Mouse (Mus musculus) limb, embryonic 12.5 days (tissue): Measurements from ENCODE around the gene Ctnna2. TPM values are rescaled to one million over a fixed set of nuclear protein-coding genes. Genes with fewer than 3 reads are reported as not detected.

Experiments
- ATAC-seq: fragments of 200-750 bp; cut with Nextera tagmentation; 2 replicates; pipeline ENCODE4 v1.8.0; 2017; ENCODE audit warnings: low read depth, moderate TSS enrichment; ENCODE audit not compliant: insufficient number of reproducible peaks, insufficient read depth, low FRiP score, low TSS enrichment
- H3K27ac ChIP-seq: fragments of 300-500 bp; sonication (generic); 2 replicates; pipeline ENCODE4 v1.5.1; 2016; ENCODE audit warnings: mild to moderate bottlenecking, moderate library complexity
- H3K27me3 ChIP-seq: fragments of 300-500 bp; sonication (generic); 2 replicates; pipeline ENCODE4 v1.6.1; 2016; ENCODE audit warnings: mild to moderate bottlenecking, moderate library complexity
- H3K36me3 ChIP-seq: fragments of 300-500 bp; sonication (generic); 2 replicates; pipeline ENCODE4 v1.6.1; 2016; ENCODE audit warnings: mild to moderate bottlenecking, moderate library complexity
- H3K4me1 ChIP-seq: fragments of 300-500 bp; sonication (generic); replicated peaks from 2 replicates; pipeline ENCODE4 v1.6.1; 2016
- H3K4me2 ChIP-seq: fragments of 300-500 bp; sonication (generic); 2 replicates; pipeline ENCODE4 v1.6.1; 2016; ENCODE audit warnings: mild to moderate bottlenecking, moderate library complexity
- H3K4me3 ChIP-seq: fragments of 300-500 bp; sonication (generic); replicated peaks from 2 replicates; pipeline ENCODE4 v1.5.1; 2016; ENCODE audit warnings: mild to moderate bottlenecking
- H3K9ac ChIP-seq: fragments of 300-500 bp; sonication (generic); replicated peaks from 2 replicates; pipeline ENCODE4 v1.6.1; 2016; ENCODE audit warnings: mild to moderate bottlenecking, moderate library complexity
- H3K9me3 ChIP-seq: fragments of 300-500 bp; sonication (generic); 2 replicates; pipeline ENCODE4 v1.6.1; 2016; ENCODE audit warnings: mild to moderate bottlenecking, moderate library complexity
- WGBS: fragments of 180-500 bp; shearing (Covaris S2); methylation state at CpG from one replicate; pipeline ENCODE4 v1.1.7; 2016; 5-methylcytosine and 5-hydroxymethylcytosine counted together
- polyA plus RNA-seq: library from polyadenylated mRNA; unstranded; fragments of >200 nt; fragmentation: Nextera tagmentation; extraction: Ambion mirVana; gene quantifications from 2 replicates; pipeline ENCODE4 v1.2.1, GENCODE M21; 2016

The Ctnna2 gene
- polyA plus RNA-seq, 1 experiment from 2014 or later: 2.6 TPM

DNA sequence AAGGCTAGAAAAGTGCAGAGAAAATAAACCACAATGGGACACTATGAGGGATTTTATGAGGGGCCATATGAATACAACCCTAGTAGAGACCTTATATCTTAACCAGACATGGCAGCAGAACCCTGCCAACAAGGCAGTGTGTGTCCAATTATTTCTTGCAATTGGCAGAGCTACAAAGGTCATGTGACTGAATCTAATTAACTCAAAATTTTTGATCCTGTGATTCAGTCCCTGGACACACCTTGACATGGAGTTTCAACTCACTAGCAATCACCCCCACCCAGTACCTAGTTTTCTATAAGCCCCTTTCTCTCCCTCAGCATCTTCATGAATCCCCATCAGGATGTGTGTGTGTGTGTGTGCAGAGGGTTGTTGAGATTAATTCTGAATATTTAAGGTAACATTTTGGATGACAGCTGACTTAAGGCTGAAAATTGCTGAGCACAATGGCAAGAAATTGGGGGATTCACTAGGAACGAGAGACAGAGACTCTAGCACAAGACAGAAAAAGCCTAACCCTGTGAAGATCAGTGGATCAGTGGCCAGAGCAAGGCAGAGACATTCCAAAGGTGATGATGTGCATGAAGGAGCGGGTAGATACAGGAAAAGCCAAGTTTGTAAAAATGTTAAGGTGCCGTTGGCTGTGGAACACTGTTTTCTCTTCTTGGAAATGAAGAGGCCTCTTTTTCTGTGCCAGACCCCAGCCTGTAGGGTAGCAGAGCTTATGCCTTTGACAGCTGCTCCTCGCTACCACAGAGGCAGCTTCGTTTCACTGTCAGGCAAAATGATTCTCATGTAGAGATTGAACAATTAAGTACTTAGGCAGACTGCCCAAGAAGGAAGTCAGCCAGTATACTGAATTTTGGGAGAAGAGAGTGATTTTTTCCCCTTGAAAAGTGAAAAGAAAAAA, 255.2 kb downstream of the Ctnna2 start:
- no peaks in the 10 kb centered on the region for H3K4me1 ChIP-seq
- 69% methylated on average over 5 of the region's 5 CpGs for WGBS
- H3K4me3 ChIP-seq: no peak overlapping the region
- H3K9ac ChIP-seq: no peak overlapping the region
- ATAC-seq: no peak
- no peak overlapping the region for H3K4me2 ChIP-seq
- H3K9me3 ChIP-seq: no peaks in the 10 kb centered on the region
- no peaks in the 10 kb centered on the region for H3K36me3 ChIP-seq
- no peaks in the 10 kb centered on the region for H3K27me3 ChIP-seq
- H3K27ac ChIP-seq: no peak overlapping the region

DNA sequence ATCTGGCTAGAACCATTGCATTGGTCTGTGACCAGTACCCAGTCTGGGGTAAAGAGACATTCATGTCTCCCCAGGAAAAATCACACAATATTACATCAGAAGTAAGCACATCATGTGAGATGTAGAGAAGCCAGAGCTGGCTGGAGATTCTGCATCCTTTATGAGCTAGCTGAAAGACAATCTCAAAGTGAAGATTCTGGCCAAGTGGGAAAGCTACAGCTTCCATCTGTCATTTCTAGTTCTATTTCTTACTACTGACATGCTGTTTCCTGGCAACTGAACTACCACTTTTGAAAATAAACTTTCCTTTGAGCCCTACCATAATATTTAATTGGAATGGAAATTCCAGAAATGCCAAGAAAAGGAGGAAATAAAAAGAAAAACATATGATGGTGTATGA, 285.4 kb downstream of the Ctnna2 start:
- no peak overlapping the region for H3K27ac ChIP-seq
- no peaks in the 10 kb centered on the region for H3K27me3 ChIP-seq
- no peaks in the 10 kb centered on the region for H3K4me1 ChIP-seq
- H3K9me3 ChIP-seq: no peaks in the 10 kb centered on the region
- H3K4me3 ChIP-seq: no peak overlapping the region
- no peak overlapping the region for H3K4me2 ChIP-seq
- no peak for ATAC-seq
- H3K9ac ChIP-seq: no peak overlapping the region
- no peaks in the 10 kb centered on the region for H3K36me3 ChIP-seq

DNA sequence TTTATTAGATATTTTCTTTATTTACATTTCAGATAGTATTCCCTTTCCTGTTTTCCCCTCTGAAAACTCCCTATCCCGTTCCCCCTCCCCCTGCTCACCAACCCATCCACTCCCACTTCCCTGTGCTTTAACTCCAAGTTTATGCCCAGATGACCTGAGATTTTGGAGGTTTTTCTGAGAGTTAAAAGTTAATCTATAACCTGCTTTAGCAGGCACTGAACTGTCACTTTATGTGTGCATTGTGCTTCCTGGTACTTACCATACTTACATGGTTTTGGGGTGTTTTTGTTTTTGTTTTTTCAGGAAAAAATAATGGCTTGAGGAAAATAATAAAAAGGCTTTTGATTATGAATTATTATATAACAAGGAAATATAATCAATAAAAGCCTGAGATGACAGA, 292.3 kb downstream of the Ctnna2 start:
- 76% methylated on average over 1 of the region's 1 CpGs for WGBS
- ATAC-seq: no peak
- Histone ChIP-seq H3K4me3 (no peak overlapping the region), H3K27me3 (no peaks in the 10 kb centered on the region), H3K4me2 (no peak overlapping the region), H3K27ac (no peak overlapping the region), H3K9ac (no peak overlapping the region), H3K36me3 (no peaks in the 10 kb centered on the region), H3K4me1 (no peaks in the 10 kb centered on the region), H3K9me3 (no peaks in the 10 kb centered on the region)

DNA sequence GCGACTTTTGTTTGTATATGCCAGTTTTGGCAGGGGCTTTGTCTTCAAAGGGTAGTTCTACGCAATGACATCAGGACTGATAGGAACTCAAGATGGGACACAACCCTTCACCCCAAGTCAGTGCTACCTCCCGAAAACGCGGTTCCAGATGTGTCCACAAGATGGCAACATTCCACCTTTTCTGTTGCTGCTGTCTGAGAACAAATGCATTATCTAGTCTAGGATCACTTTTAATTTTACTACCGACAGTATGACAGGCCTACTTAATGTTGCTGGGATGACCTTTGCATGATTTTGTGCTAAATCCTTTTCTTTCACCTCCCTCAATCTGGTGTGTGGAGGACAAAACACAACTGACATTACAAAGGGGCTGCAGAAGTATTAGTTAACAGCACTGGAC, 329.4 kb downstream of the Ctnna2 start:
- Histone ChIP-seq H3K4me1 (no peaks in the 10 kb centered on the region), H3K9ac (no peak overlapping the region), H3K4me2 (no peak overlapping the region), H3K36me3 (no peaks in the 10 kb centered on the region), H3K27me3 (no peaks in the 10 kb centered on the region), H3K4me3 (no peak overlapping the region), H3K27ac (no peak overlapping the region), H3K9me3 (no peaks in the 10 kb centered on the region)
- no peak for ATAC-seq
- WGBS: 12% methylated on average over 6 of the region's 6 CpGs

DNA sequence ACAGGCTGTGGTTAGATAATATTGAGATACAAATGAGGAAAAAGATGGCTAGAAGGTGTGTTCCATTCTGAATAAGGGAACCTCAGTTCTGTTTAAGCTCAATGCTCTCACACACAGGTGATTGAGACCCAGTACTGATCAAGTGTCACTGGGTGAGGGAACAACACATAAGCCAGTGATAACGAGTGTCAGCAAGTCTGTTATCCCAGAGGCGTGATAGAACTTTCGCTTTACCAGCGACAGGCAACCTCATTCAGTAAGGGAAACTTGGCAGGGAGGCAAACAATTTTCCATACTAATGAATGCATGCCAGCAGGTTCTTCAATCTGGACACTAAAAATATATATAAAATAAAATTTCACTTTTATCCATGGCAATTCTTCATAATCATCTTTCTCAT, 334.9 kb downstream of the Ctnna2 start:
- no peaks in the 10 kb centered on the region for H3K4me1 ChIP-seq
- 74% methylated on average over 4 of the region's 4 CpGs for WGBS
- ATAC-seq: no peak
- H3K4me3 ChIP-seq: no peak overlapping the region
- H3K9ac ChIP-seq: no peak overlapping the region
- H3K9me3 ChIP-seq: no peaks in the 10 kb centered on the region
- no peak overlapping the region for H3K27ac ChIP-seq
- no peak overlapping the region for H3K4me2 ChIP-seq
- no peaks in the 10 kb centered on the region for H3K36me3 ChIP-seq
- H3K27me3 ChIP-seq: no peaks in the 10 kb centered on the region

DNA sequence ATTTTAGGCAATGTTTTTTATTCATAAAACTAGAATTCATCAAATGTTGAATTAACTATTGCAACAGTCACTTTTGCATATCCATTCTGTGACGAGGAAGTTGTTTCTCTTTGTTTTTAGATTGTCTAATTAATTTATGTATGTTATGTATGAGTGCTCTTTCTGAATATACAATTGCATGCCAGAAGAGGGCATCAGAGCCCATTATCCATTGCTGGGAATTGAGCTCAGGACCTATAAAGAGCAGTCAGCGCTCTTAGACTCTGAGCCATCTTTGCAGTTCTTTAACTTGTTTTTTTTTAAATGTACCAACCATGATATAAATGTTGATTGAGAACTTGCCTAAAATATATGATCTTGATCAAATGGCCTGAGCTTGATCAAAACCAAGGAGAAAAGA, 340.7 kb downstream of the Ctnna2 start:
- no peaks in the 10 kb centered on the region for H3K9me3 ChIP-seq
- H3K4me2 ChIP-seq: no peak overlapping the region
- no peak overlapping the region for H3K27ac ChIP-seq
- H3K4me1 ChIP-seq: no peaks in the 10 kb centered on the region
- H3K9ac ChIP-seq: no peak overlapping the region
- no peaks in the 10 kb centered on the region for H3K36me3 ChIP-seq
- H3K27me3 ChIP-seq: no peaks in the 10 kb centered on the region
- ATAC-seq: no peak
- H3K4me3 ChIP-seq: no peak overlapping the region
- WGBS: 92% methylated on average over 2 of the region's 2 CpGs

- Histone ChIP-seq H3K4me3 (no peak overlapping the region), H3K4me1 (no peaks in the 10 kb centered on the region), H3K27ac (no peak overlapping the region), H3K36me3 (no peaks in the 10 kb centered on the region), H3K4me2 (no peak overlapping the region), H3K9ac (no peak overlapping the region), H3K9me3 (no peaks in the 10 kb centered on the region), H3K27me3 (no peaks in the 10 kb centered on the region)
- ATAC-seq: no peak
- 38% methylated on average over 9 of the region's 9 CpGs for WGBS
These were observed 345.5 kb downstream of the Ctnna2 start for GRCm38 (mm10) chr6:77633997-77634396.

GRCm38 (mm10) chr6:77628573-77629192, 350.8 kb downstream of the Ctnna2 start:
- H3K27me3 ChIP-seq: no peaks in the 10 kb centered on the region
- no peak overlapping the region for H3K4me3 ChIP-seq
- H3K9ac ChIP-seq: no peak overlapping the region
- WGBS: 54% methylated on average over 7 of the region's 7 CpGs
- H3K4me1 ChIP-seq: no peaks in the 10 kb centered on the region
- no peak overlapping the region for H3K27ac ChIP-seq
- no peaks in the 10 kb centered on the region for H3K9me3 ChIP-seq
- H3K4me2 ChIP-seq: no peak overlapping the region
- H3K36me3 ChIP-seq: no peaks in the 10 kb centered on the region
- ATAC-seq: peak; percentile 37; the same call in 1 of the 2 replicates

DNA sequence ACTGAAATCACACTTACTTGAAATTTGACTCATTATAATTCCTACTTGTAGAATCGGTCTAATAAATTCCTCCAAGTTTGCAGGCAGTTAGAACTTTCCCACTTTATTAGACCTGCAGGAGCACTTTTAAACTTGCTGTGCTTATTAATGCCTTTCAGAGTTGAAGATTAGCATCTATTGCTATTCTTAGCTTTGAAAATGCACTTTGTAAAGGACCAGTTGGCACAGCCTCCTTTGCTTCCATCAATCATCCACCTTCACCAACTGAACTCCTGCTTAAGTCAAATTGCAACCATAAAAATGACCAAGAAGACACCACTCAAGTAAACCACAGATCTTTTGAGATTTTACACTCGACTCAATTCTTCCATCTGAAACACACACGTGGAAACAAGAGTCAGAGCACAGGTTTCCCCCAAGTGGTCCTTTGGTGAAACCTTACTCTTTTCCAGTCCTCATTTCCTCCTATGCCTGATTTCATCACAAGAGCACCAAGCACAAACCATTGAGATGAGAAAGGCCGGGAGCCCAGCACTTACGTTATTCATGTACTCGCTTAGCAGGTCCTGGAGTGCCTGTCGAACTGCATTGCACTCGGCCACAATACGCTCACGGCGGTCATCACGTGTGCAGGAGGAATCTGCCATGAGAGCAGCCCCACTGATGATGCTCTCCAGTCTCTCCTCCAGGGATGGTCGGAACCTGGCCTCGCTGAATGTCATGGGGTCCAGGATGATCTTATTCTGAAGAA, 374.7 kb downstream of the Ctnna2 start:
- Histone ChIP-seq H3K36me3 (no peaks in the 10 kb centered on the region), H3K4me2 (no peak overlapping the region), H3K9ac (no peak overlapping the region), H3K9me3 (no peaks in the 10 kb centered on the region), H3K27me3 (no peaks in the 10 kb centered on the region), H3K4me3 (no peak overlapping the region), H3K27ac (no peak overlapping the region), H3K4me1 (peaks cover 12% of the 10 kb centered on the region; the same call in 1 of the 2 replicates)
- no peak for ATAC-seq
- 89% methylated on average over 14 of the region's 14 CpGs for WGBS

- 26% methylated on average over 1 of the region's 1 CpGs for WGBS
- no peak for ATAC-seq
These were observed 375.6 kb downstream of the Ctnna2 start for GRCm38 (mm10) chr6:77603914-77604313.

GRCm38 (mm10) chr6:77599244-77599643, 380.3 kb downstream of the Ctnna2 start:
- no peak for ATAC-seq
- no peaks in the 10 kb centered on the region for H3K27me3 ChIP-seq
- no peak overlapping the region for H3K9ac ChIP-seq
- no peaks in the 10 kb centered on the region for H3K9me3 ChIP-seq
- 28% methylated on average over 2 of the region's 2 CpGs for WGBS
- H3K36me3 ChIP-seq: no peaks in the 10 kb centered on the region
- H3K27ac ChIP-seq: no peak overlapping the region
- no peak overlapping the region for H3K4me3 ChIP-seq
- H3K4me2 ChIP-seq: no peak overlapping the region
- H3K4me1 ChIP-seq: peaks cover 5% of the 10 kb centered on the region; the same call in 1 of the 2 replicates

More at GRCm38 (mm10) chr6:77603914-77604313, 375.6 kb downstream of the Ctnna2 start:
- Histone ChIP-seq H3K4me2 (no peak overlapping the region), H3K27ac (no peak overlapping the region), H3K9me3 (no peaks in the 10 kb centered on the region), H3K36me3 (no peaks in the 10 kb centered on the region), H3K9ac (no peak overlapping the region), H3K4me1 (peaks cover 12% of the 10 kb centered on the region; the same call in 1 of the 2 replicates), H3K4me3 (no peak overlapping the region), H3K27me3 (no peaks in the 10 kb centered on the region)
